Mouse (Mus musculus) stomach, embryonic 14.5 days (tissue): ENCODE data around the gene Rsph3a. TPM values are rescaled to one million over a fixed set of nuclear protein-coding genes. Genes with fewer than 3 reads are reported as not detected.
A peak's percentile ranks its signal among the peaks of the same experiment; 100 is the strongest.
"Not testable (repeated sequence)": the region's sequence is repeated elsewhere in the genome, so short reads cannot be mapped to it uniquely, and the experiment has no call there.

Experiments used
- ATAC-seq: fragments of 200-750 bp; cut with Nextera tagmentation; 2 replicates; pipeline ENCODE4 v1.8.0; 2017; ENCODE audit warnings: low read depth, moderate TSS enrichment; ENCODE audit not compliant: insufficient number of reproducible peaks, insufficient read depth, low FRiP score
- H3K27ac ChIP-seq: fragments of 300-500 bp; sonication (generic); 2 replicates; pipeline ENCODE4 v1.5.1; 2014; ENCODE audit warnings: mild to moderate bottlenecking, low read length, moderate library complexity, mixed read lengths
- H3K27me3 ChIP-seq: fragments of 300-500 bp; sonication (generic); 2 replicates; pipeline ENCODE4 v1.6.1; 2014; ENCODE audit warnings: low read length, control low read depth, mixed read lengths; ENCODE audit not compliant: control insufficient read depth, insufficient read depth
- H3K36me3 ChIP-seq: fragments of 300-500 bp; sonication (generic); 2 replicates; pipeline ENCODE4 v1.6.1; 2014; ENCODE audit warnings: mild to moderate bottlenecking, control low read depth, low read length, moderate library complexity, mixed read lengths; ENCODE audit not compliant: control insufficient read depth, insufficient read depth
- H3K4me1 ChIP-seq: fragments of 300-500 bp; sonication (generic); 2 replicates; pipeline ENCODE4 v1.6.1; 2014; ENCODE audit warnings: low read length, control low read depth, mixed read lengths; ENCODE audit not compliant: control insufficient read depth, insufficient read depth
- H3K4me2 ChIP-seq: fragments of 300-500 bp; sonication (generic); replicated peaks from 2 replicates; pipeline ENCODE4 v1.6.1; 2014; ENCODE audit warnings: low read depth, low read length, control low read depth
- H3K4me3 ChIP-seq: fragments of 300-500 bp; sonication (generic); 2 replicates; pipeline ENCODE4 v1.5.1; 2014; ENCODE audit warnings: low read depth, low read length, control low read depth
- H3K9ac ChIP-seq: fragments of 300-500 bp; sonication (generic); replicated peaks from 2 replicates; pipeline ENCODE4 v1.6.1; 2014; ENCODE audit warnings: low read depth, mild to moderate bottlenecking, control low read depth, low read length, moderate library complexity, mixed read lengths
- H3K9me3 ChIP-seq: fragments of 300-500 bp; sonication (generic); 2 replicates; pipeline ENCODE4 v1.6.1; 2016; ENCODE audit warnings: low read depth, low read length, control low read depth; ENCODE audit not compliant: control insufficient read depth
- WGBS: fragments of 180-500 bp; shearing (Covaris S2); extraction: QIAGEN DNeasy Blood & Tissue Kit; methylation state at CpG from one replicate; pipeline ENCODE4 v1.1.7; 2014; 5-methylcytosine and 5-hydroxymethylcytosine counted together
- polyA plus RNA-seq: library from polyadenylated mRNA; unstranded; fragments of >200 nt; fragmentation: Nextera tagmentation; extraction: Ambion mirVana; gene quantifications from 2 replicates; pipeline ENCODE4 v1.2.1, GENCODE M21; 2014

The Rsph3a gene
- polyA plus RNA-seq, 1 experiment from 2014 or later, result 58.5 TPM

GRCm38 (mm10) chr17:7939640-7940039 is 5.8 kb upstream of the Rsph3a start:
- 59% methylated on average over 8 of the region's 8 CpGs for WGBS
- Histone ChIP-seq H3K27ac (no peak overlapping the region), H3K36me3 (no peaks in the 10 kb centered on the region), H3K4me2 (no peak overlapping the region), H3K9me3 (no peaks in the 10 kb centered on the region), H3K27me3 (no peaks in the 10 kb centered on the region), H3K4me1 (no peaks in the 10 kb centered on the region), H3K4me3 (no peak overlapping the region), H3K9ac (no peak overlapping the region)
- no peak for ATAC-seq

GRCm38 (mm10) chr17:7946053-7946627 is 726 bp downstream of the Rsph3a start:
- not testable (repeated sequence) for H3K27me3 ChIP-seq, H3K9me3 ChIP-seq, H3K4me1 ChIP-seq, H3K36me3 ChIP-seq, ATAC-seq, H3K9ac ChIP-seq, H3K27ac ChIP-seq
- 0% methylated on average over 13 of the region's 27 CpGs for WGBS
- peak overlapping the region; percentile 27; the same call in 1 of the 2 replicates for H3K4me2 ChIP-seq
- peak overlapping the region; percentile 42 for H3K4me3 ChIP-seq

- H3K9ac ChIP-seq, H3K4me1 ChIP-seq, H3K27ac ChIP-seq, H3K9me3 ChIP-seq, H3K4me3 ChIP-seq, H3K36me3 ChIP-seq, ATAC-seq, H3K27me3 ChIP-seq, H3K4me2 ChIP-seq: not testable (repeated sequence)
- WGBS, result no CpG with 5 or more reads among the region's 4 CpGs
Measured at GRCm38 (mm10) chr17:7951333-7951732, 5.9 kb downstream of the Rsph3a start.

GRCm38 (mm10) chr17:7957242-7957641 is 11.8 kb downstream of the Rsph3a start:
- not testable (repeated sequence) for H3K36me3 ChIP-seq, H3K9me3 ChIP-seq, H3K27me3 ChIP-seq, H3K9ac ChIP-seq, H3K27ac ChIP-seq, H3K4me2 ChIP-seq, H3K4me3 ChIP-seq, H3K4me1 ChIP-seq, ATAC-seq
- WGBS, result 91% methylated on average over 8 of the region's 9 CpGs

GRCm38 (mm10) chr17:7963333-7963732 is 17.9 kb downstream of the Rsph3a start:
- not testable (repeated sequence) for H3K36me3 ChIP-seq, H3K4me3 ChIP-seq, ATAC-seq, H3K4me2 ChIP-seq, H3K4me1 ChIP-seq, H3K27me3 ChIP-seq, H3K27ac ChIP-seq, H3K9me3 ChIP-seq, H3K9ac ChIP-seq
- WGBS, result 79% methylated on average over 4 of the region's 4 CpGs

GRCm38 (mm10) chr17:7964398-7964797 is 19.0 kb downstream of the Rsph3a start:
- H3K9ac ChIP-seq, ATAC-seq, H3K4me2 ChIP-seq, H3K27me3 ChIP-seq, H3K9me3 ChIP-seq, H3K4me1 ChIP-seq, H3K36me3 ChIP-seq, H3K27ac ChIP-seq, H3K4me3 ChIP-seq: not testable (repeated sequence)
- WGBS, result 84% methylated on average over 2 of the region's 2 CpGs

- H3K4me2 ChIP-seq, H3K27ac ChIP-seq, ATAC-seq, H3K9ac ChIP-seq, H3K9me3 ChIP-seq, H3K4me3 ChIP-seq, H3K27me3 ChIP-seq, H3K4me1 ChIP-seq, H3K36me3 ChIP-seq: not testable (repeated sequence)
- WGBS, result 81% methylated on average over 3 of the region's 5 CpGs
Measured at GRCm38 (mm10) chr17:7968490-7968889, 23.1 kb downstream of the Rsph3a start.

- H3K4me3 ChIP-seq, H3K4me1 ChIP-seq, H3K27me3 ChIP-seq, H3K9ac ChIP-seq, H3K36me3 ChIP-seq, H3K9me3 ChIP-seq, ATAC-seq, H3K27ac ChIP-seq, H3K4me2 ChIP-seq: not testable (repeated sequence)
- 45% methylated on average over 1 of the region's 6 CpGs for WGBS
Measured at GRCm38 (mm10) chr17:7969782-7970181, 24.4 kb downstream of the Rsph3a start.

GRCm38 (mm10) chr17:7983484-7983883 is 38.1 kb downstream of the Rsph3a start:
- H3K4me1 ChIP-seq, H3K9me3 ChIP-seq, H3K4me3 ChIP-seq, H3K27ac ChIP-seq, H3K27me3 ChIP-seq, H3K9ac ChIP-seq, H3K36me3 ChIP-seq, ATAC-seq, H3K4me2 ChIP-seq: not testable (repeated sequence)
- WGBS, result 90% methylated on average over 1 of the region's 2 CpGs
